Mouse (Mus musculus): ENCODE results near the gene Creb3l2. TPM values are rescaled to one million over a fixed set of nuclear protein-coding genes. Genes with fewer than 3 reads are reported as not detected.

Creb3l2 gene
- polyA plus RNA-seq, 1 experiment from 2014 or later: 33.1 TPM

GRCm38 (mm10) chr6:37441251-37442011, 515 bp downstream of the Creb3l2 start:
- TF ChIP-seq CTCF (IDR thresholded peaks at IDR 0.05; ENCODE audit: low read depth): no peak
- peak overlapping the region; percentile 85 for H3K9ac ChIP-seq
- under 1% methylated on average over 40 of the region's 40 CpGs for WGBS
- DNase-seq (peak; percentile 56), ATAC-seq (ENCODE audit: insufficient read depth) (peak; percentile 54)
- peaks cover 11% of the 10 kb centered on the region for H3K4me1 ChIP-seq (ENCODE audit: insufficient read depth)
- H3K4me2 ChIP-seq: peak overlapping the region; percentile 76
- peak overlapping the region; percentile 81 for H3K4me3 ChIP-seq (ENCODE audit: low read depth, low read length)
- no peaks in the 10 kb centered on the region for H3K27me3 ChIP-seq (ENCODE audit: insufficient read depth, low read length)
- H3K27ac ChIP-seq (ENCODE audit: low read depth): peak overlapping the region; percentile 92
- peaks cover 8% of the 10 kb centered on the region; the same call in 1 of the 2 replicates for H3K36me3 ChIP-seq (ENCODE audit: insufficient read depth)
- no peaks in the 10 kb centered on the region for H3K9me3 ChIP-seq (ENCODE audit: low read depth, low read length)

DNA sequence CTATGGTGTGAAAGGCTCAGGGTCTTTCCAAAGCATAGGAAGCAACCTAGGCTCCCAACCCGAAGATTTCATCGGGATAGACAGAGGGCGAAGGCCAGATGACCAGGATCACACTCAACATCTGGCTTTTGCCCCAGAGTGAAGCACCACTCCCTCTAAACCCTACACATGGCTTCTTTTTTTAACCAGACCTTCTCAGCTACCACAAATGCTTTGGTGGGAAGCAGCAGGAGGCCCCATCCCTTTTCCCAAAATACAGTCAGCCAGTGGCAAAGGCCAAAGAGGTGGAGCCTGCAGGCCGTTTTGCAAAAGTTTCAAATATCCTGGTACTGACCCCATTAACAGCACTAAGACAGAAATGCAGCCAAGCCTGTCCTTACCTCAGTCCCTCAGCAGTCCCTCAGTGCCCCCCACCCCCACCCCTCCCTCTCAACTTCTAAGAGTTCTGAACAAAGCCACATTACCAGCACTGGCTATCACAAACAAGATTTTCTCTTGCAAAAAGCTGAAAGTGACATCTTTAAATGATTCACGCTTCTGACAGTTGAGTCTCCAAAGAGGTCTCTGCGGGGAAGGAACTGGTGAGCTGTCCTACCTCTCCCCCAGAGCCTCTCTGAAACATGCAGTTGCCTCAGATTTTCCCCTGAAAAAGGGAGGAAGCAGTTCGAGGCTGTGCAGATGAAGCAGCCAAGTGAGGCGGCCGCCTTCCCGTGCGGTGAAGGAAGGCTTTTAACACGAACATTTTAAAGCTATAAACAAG, 1.3 kb downstream of the Creb3l2 start:
- no peak for TF ChIP-seq CTCF (IDR thresholded peaks at IDR 0.05; ENCODE audit: low read depth)
- peak overlapping the region; percentile 92 for H3K27ac ChIP-seq (ENCODE audit: low read depth)
- H3K4me3 ChIP-seq (ENCODE audit: low read depth, low read length): peak overlapping the region; percentile 81
- peaks cover 16% of the 10 kb centered on the region for H3K4me1 ChIP-seq (ENCODE audit: insufficient read depth)
- peak; percentile 66 for DNase-seq
- 5% methylated on average over 12 of the region's 12 CpGs for WGBS
- H3K36me3 ChIP-seq (ENCODE audit: insufficient read depth): peaks cover 8% of the 10 kb centered on the region; the same call in 1 of the 2 replicates
- H3K27me3 ChIP-seq (ENCODE audit: insufficient read depth, low read length): no peaks in the 10 kb centered on the region
- H3K4me2 ChIP-seq: peak overlapping the region; percentile 76
- peak overlapping the region; percentile 85 for H3K9ac ChIP-seq
- no peaks in the 10 kb centered on the region for H3K9me3 ChIP-seq (ENCODE audit: low read depth, low read length)
- no peak for ATAC-seq (ENCODE audit: insufficient read depth)

DNA sequence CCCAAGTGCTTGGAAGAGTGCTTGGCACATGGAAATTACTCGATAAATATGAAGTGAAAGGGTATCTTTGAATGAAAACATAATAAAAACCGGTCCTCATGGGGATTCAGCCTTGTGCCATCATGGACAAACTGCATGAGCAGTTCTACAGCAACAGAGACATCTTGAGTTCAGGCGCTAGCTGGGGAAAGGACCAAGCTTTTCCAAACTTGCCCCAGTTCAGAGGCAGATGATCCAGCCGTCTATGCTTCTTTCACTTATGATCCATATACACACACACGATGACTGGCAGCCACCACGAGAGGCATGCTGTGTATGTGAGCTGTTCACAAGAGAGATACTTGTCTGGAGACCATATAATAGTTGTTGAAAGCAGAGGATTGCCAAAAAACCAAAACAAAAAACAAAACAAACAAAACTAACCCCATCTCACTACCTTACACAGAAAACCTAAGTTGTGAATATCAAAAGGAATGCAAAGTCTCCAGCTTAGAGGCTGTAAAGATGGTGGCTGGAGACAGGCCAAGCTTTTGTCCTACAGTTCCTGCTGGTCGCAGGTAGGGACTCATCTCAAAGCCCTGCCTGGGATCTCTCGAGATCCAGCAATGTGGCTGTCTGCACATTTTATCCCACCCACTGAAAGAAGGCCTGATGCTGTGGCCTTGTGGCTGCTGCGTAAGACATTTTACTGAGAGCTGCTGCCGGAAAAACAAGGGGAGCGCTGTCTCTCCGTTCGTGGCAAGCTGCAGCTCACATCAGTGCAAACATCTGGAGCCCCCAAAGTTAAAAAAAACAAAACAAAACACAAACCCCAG, 2.1 kb downstream of the Creb3l2 start:
- no peak for ATAC-seq (ENCODE audit: insufficient read depth)
- no peaks in the 10 kb centered on the region for H3K27me3 ChIP-seq (ENCODE audit: insufficient read depth, low read length)
- WGBS: 24% methylated on average over 13 of the region's 13 CpGs
- no peaks in the 10 kb centered on the region for H3K9me3 ChIP-seq (ENCODE audit: low read depth, low read length)
- H3K4me1 ChIP-seq (ENCODE audit: insufficient read depth): peaks cover 21% of the 10 kb centered on the region
- H3K4me2 ChIP-seq: peak overlapping the region; percentile 76
- H3K36me3 ChIP-seq (ENCODE audit: insufficient read depth): peaks cover 12% of the 10 kb centered on the region
- peak overlapping the region; percentile 85 for H3K9ac ChIP-seq
- DNase-seq: peak; percentile 72
- H3K27ac ChIP-seq (ENCODE audit: low read depth): peak overlapping the region; percentile 92
- no peak for TF ChIP-seq CTCF (IDR thresholded peaks at IDR 0.05; ENCODE audit: low read depth)
- H3K4me3 ChIP-seq (ENCODE audit: low read depth, low read length): peak overlapping the region; percentile 81

- peaks cover 29% of the 10 kb centered on the region for H3K4me1 ChIP-seq (ENCODE audit: insufficient read depth)
- H3K27ac ChIP-seq (ENCODE audit: low read depth): 0 out of 2 replicates have a peak overlapping the region, but pooled peaks have one; percentile 16
- ATAC-seq (ENCODE audit: insufficient read depth) (no peak), DNase-seq (no peak)
- peak overlapping the region; percentile 76 for H3K4me2 ChIP-seq
- TF ChIP-seq CTCF (IDR thresholded peaks at IDR 0.05; ENCODE audit: low read depth): no peak
- H3K4me3 ChIP-seq (ENCODE audit: low read depth, low read length): 0 out of 2 replicates have a peak overlapping the region, but pooled peaks have one; percentile 17
- H3K27me3 ChIP-seq (ENCODE audit: insufficient read depth, low read length): no peaks in the 10 kb centered on the region
- no peaks in the 10 kb centered on the region for H3K9me3 ChIP-seq (ENCODE audit: low read depth, low read length)
- H3K36me3 ChIP-seq (ENCODE audit: insufficient read depth): peaks cover 12% of the 10 kb centered on the region
- H3K9ac ChIP-seq: no peak overlapping the region
- WGBS: 90% methylated on average over 3 of the region's 3 CpGs
Observed at GRCm38 (mm10) chr6:37438510-37438909, 3.4 kb downstream of the Creb3l2 start.

DNA sequence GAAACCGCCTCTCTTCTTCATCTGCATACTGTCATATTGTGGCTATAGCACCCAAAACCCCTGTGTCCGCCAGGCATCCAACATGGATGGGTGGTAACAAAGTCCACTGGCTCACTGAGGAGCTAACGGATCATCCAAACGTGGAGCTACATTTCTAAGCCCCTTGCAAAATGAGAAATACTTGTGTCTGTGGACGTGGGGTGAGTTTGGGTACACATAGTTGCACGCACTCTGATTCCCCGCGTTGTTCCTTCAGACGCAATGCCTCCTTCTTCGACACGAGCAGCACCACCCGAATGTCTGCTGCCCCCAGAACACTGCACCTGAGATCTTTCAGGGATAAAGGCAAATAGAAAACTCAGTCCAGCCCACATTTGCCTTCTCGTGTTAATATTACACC, 4.9 kb downstream of the Creb3l2 start:
- no peak overlapping the region for H3K27ac ChIP-seq (ENCODE audit: low read depth)
- DNase-seq (no peak), ATAC-seq (ENCODE audit: insufficient read depth) (no peak)
- TF ChIP-seq CTCF (IDR thresholded peaks at IDR 0.05; ENCODE audit: low read depth): no peak
- no peaks in the 10 kb centered on the region for H3K27me3 ChIP-seq (ENCODE audit: insufficient read depth, low read length)
- H3K4me2 ChIP-seq: peak overlapping the region; percentile 3; the same call in 1 of the 2 replicates
- no peaks in the 10 kb centered on the region for H3K9me3 ChIP-seq (ENCODE audit: low read depth, low read length)
- no peak overlapping the region for H3K4me3 ChIP-seq (ENCODE audit: low read depth, low read length)
- no peak overlapping the region for H3K9ac ChIP-seq
- H3K36me3 ChIP-seq (ENCODE audit: insufficient read depth): peaks cover 12% of the 10 kb centered on the region
- H3K4me1 ChIP-seq (ENCODE audit: insufficient read depth): peaks cover 38% of the 10 kb centered on the region
- WGBS: 80% methylated on average over 13 of the region's 13 CpGs

GRCm38 (mm10) chr6:37435391-37435790, 6.6 kb downstream of the Creb3l2 start:
- no peak for TF ChIP-seq CTCF (IDR thresholded peaks at IDR 0.05; ENCODE audit: low read depth)
- no peak for ATAC-seq (ENCODE audit: insufficient read depth)
- H3K27me3 ChIP-seq (ENCODE audit: insufficient read depth, low read length): no peaks in the 10 kb centered on the region
- peaks cover 12% of the 10 kb centered on the region for H3K36me3 ChIP-seq (ENCODE audit: insufficient read depth)
- 62% methylated on average over 6 of the region's 6 CpGs for WGBS
- peaks cover 53% of the 10 kb centered on the region for H3K4me1 ChIP-seq (ENCODE audit: insufficient read depth)
- DNase-seq: no peak
- no peak overlapping the region for H3K4me2 ChIP-seq
- no peak overlapping the region for H3K4me3 ChIP-seq (ENCODE audit: low read depth, low read length)
- H3K27ac ChIP-seq (ENCODE audit: low read depth): peak overlapping the region; percentile 47; the same call in 1 of the 2 replicates
- H3K9ac ChIP-seq: no peak overlapping the region
- no peaks in the 10 kb centered on the region for H3K9me3 ChIP-seq (ENCODE audit: low read depth, low read length)

All from lung, embryonic 14.5 days (tissue).